Mouse (Mus musculus) cerebellum, adult (tissue): ENCODE results near the gene Ddit4.

Experiments used
- ATAC-seq: cut with Nextera tagmentation; 2 replicates; pipeline ENCODE4 v1.9.2; 2017; ENCODE audit warnings: mild to moderate bottlenecking, moderate library complexity, mixed read lengths; ENCODE audit not compliant: insufficient number of reproducible peaks, low FRiP score, low TSS enrichment

Ddit4 gene

DNA sequence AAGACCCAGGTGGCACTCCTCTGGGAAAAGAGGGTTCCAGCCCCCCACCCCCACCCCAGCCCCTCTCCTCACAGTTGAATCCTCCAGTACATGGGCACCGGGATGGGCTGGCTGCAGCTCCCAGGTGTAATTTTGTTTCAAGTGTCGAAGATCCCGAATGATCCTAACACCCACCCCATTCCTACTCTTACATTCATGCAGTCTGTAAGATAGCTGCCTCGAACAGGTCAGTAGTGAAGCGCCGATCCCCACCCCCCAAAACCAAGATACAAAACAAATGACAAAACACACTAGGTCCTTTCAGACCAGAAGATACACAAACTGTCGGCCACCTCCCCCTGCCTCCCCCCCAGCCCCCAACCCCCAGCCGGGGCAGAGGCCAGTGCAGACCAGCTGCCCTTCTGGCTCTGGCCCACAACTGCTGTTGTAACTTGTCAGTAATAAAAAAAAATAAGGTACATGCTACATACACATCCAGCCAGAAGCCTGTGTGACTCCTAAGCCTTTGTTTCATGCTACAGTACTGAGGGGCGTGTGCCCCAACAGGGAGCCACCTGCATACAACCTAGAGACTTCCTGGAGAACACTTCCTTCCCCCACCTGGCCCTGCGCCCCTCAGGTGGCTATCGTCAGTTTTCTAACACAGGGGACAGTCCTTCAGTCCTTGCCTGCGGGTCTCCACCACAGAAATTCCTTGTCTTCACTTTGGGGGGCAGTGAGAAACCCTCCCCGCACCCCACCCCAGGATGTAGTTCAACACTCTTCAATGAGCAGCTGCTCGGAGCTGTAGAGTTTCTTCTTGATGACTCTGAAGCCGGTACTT is 1.6 kb downstream of the Ddit4 start:
- no peak for ATAC-seq

DNA sequence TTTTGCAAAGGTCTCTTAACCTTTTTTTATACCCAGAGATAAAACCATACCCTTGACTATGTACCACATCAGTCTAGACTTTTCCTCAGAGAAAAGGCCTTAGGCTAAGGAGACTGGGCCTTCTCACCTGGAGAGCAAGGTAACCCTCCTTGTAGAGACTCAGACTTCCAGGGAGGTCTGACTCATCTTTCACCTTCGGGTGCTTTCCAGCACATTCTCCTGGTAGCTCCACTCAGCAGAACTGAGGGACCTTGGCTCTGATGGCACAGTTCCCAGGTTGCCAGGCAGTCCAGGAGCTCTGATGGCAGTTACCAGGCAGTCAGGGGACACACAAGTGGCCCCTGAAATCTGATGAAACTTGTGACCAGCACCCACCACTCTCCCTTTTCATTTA is 2.4 kb downstream of the Ddit4 start:
- no peak for ATAC-seq

- no peak for ATAC-seq
Observed at GRCm38 (mm10) chr10:59948363-59949254, 3.0 kb downstream of the Ddit4 start.

DNA sequence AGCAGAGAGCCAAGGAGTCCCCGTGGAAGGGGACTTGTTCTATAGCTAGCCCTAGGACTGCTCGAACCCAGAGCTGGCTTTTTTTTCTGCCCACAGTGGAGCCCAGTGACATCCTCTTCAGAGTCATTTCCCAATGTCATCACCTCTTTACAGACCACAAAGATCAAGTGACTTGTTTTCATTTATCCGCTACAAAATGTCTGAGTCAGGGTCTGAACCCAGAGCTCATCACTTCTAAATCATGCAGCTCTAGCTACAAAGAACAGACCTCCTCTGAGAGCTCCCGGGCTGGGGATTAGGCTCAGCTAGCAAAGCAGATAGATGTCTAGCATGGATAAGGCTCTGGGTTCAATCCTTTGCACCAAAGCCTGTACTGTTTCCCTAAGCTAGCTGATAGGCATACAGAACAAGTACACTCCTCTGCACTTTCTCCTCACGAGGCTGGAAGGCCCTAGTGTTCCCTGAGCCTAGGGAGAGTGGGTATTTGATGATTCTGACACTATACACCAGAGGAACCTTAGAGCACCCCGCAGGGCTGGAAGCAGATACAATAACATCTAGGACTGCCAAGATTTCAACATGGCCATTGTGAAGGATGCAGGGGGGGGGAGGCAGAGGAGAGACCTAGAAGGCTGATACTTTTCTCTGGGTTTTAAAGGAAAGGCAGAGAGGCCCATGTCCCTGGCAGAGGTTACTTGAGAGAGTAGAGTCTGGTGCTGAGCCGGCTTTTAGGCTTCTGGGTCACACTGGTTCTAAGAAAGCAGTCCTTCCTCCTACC is 4.1 kb downstream of the Ddit4 start:
- no peak for ATAC-seq

- ATAC-seq: no peak
Observed at GRCm38 (mm10) chr10:59946362-59946761, 5.3 kb downstream of the Ddit4 start.

DNA sequence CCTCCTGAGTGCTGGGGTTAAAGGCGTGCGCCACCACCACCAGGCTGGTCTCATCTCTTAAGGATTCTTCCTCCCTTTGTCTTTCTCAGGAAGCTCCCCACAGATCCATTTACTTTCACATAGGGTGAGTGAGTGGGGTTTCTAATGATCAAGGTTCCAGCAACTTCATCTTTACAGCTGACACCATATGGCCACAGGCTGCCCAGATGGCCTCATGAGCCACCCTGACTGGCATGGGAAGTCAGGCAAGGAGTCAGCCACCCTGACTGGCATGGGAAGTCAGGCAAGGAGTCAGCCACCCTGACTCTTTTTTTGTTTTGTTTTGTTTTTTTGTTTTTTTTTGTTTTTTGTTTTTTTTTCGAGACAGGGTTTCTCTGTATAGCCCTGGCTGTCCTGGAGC is 6.2 kb downstream of the Ddit4 start:
- no peak for ATAC-seq

GRCm38 (mm10) chr10:59943421-59943989 is 8.1 kb downstream of the Ddit4 start:
- peak; percentile 29; the same call in 1 of the 2 replicates for ATAC-seq

- ATAC-seq: peak; percentile 51
Observed at GRCm38 (mm10) chr10:59942847-59943420, 8.7 kb downstream of the Ddit4 start.

- ATAC-seq: peak; percentile 60
Observed at GRCm38 (mm10) chr10:59942281-59942846, 9.3 kb downstream of the Ddit4 start.

GRCm38 (mm10) chr10:59939081-59939480 is 12.6 kb downstream of the Ddit4 start:
- no peak for ATAC-seq

- no peak for ATAC-seq
Observed at GRCm38 (mm10) chr10:59938662-59939061, 13.0 kb downstream of the Ddit4 start.

DNA sequence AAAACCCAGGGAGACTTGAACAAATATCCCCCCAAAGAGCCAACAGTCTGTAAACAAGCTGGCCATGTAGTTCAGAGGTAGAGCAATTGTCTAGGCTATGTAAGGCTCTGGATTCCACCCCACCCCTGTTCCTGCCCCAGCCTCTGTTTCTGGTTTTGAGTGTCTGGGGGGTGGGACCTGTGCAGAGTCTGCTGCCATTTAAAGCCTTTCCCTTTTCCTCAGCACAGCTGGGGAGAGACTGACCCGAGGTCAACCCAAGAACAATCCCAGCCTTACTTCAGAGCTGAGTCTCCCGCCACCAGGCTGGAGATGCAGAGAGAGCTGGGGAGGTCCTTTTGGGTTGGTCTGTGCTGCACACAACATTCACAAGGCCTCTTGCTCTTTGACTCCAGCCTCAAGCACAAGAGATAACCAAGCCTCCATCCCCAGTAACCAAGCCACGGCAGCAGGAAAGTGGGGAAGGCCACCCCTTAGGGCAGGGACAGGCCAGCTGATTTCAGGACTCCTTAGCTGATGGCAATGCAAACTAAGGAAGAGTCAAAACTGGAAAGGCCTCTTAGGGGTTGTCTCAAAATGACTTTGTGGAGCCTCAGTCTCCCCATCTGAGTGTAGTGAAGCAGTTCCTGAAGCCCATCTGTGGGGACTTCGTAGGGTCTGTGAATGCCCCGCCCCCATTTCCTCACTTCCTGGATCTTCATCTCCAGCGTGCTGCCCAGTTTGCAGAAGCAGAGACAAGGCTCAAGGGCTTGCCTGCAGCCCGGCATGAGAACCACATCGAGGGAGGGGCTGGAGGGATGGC is 15.4 kb downstream of the Ddit4 start:
- ATAC-seq: no peak

- ATAC-seq: no peak
Observed at GRCm38 (mm10) chr10:59934039-59934438, 17.6 kb downstream of the Ddit4 start.

GRCm38 (mm10) chr10:59932521-59932920 is 19.1 kb downstream of the Ddit4 start:
- no peak for ATAC-seq

DNA sequence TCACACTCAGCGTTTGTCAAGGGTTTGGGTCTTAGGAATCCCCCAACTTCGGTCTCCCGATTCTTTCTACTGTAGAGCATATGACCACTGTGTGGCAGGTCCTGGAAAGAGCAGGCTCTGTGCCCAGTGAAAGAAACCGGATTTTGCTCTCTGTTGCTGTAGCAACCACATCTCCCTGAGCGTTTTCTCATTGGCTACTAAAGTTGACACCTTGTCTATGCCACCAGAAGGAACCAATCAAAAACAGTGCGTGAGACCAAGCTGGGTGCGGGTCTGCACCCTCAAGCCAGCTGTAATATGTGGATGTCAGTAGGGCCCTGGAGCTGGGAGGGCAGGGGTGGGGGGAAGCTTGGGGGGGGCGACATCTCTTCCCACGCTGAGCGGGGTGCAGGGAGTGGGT is 20.6 kb downstream of the Ddit4 start:
- ATAC-seq: no peak

DNA sequence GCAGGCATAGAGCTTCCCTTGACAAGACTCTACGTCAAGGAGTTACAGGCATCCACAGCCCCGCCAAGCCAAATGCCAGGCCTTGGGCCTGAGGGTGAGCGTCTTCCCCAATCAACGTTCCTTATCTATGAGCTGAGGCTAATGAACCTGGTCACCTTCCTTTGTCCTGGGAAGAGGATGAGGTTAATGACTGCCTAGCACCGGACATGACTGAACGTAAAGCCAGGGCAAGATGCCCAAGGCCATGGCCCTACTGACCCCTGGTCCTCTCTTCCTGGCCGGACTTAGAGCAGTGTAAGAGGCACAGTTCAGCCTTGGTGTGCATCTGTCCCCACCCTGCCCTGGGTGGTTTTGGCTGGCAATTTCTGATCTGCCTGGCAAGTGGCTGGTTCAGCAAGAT is 22.4 kb downstream of the Ddit4 start:
- no peak for ATAC-seq

GRCm38 (mm10) chr10:59924305-59924704 is 27.3 kb downstream of the Ddit4 start:
- ATAC-seq: no peak

DNA sequence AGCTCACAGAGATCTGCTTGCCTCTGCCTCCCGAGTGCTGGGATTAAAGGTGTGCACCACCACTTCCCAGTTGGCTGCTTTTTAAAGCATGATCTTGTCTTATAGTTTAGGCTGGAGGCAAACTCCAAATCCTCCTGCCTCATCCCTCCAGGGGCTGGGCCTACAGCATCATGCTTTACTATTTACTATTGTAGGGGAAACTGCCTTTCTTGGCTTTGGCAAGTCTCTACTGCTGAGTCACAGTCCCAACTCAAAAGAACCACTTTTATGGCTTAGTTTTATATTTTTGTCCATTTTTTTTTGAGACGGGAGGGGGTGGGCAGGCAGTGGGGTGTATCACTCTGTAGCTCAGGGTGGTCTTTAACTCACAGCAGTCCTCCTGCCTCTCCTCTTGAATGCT is 28.1 kb downstream of the Ddit4 start:
- ATAC-seq: no peak
